Mouse (Mus musculus): Measurements from ENCODE around the gene Upp2.

The Upp2 gene

DNA sequence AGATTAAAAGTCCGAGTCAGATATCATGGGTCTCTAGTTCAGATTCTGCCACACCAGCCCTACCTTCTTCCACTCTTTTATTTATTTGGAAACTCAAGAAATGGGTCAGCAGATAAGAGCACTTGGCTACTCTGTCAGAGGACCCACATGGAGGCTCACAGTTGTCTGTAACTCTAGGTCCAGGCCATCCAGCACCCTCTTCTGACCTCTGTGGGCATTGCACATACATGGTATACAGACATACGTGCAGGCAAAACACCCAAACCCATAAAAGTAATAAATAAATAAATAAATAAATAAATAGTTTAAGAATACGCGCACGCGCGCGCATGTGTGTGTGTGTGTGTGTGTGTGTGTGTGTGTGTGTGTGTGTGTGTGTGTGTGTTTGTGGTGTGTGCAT is 47.8 kb downstream of the Upp2 start:
- in situ Hi-C loops (cut with MboI): no loop called here

DNA sequence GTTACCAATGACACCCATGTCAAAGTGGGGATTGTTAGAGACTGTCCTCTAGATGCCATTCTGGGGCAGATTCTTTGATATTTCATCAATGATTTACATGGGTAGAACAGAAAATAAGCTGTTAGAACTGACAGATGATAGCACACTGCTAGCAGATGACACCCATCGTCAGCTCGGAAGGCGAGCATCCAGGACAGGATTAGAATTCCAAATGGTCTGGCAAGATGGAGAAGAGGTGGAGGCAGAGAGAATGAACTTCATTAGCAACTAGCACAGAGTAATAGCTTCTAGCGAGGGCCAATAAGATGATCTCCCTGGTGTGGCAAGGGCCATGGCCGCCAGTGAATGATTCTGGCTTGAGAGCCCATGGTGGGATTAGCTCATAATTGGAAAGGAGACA is 48.7 kb downstream of the Upp2 start:
- in situ Hi-C loops (cut with MboI): no loop called here

DNA sequence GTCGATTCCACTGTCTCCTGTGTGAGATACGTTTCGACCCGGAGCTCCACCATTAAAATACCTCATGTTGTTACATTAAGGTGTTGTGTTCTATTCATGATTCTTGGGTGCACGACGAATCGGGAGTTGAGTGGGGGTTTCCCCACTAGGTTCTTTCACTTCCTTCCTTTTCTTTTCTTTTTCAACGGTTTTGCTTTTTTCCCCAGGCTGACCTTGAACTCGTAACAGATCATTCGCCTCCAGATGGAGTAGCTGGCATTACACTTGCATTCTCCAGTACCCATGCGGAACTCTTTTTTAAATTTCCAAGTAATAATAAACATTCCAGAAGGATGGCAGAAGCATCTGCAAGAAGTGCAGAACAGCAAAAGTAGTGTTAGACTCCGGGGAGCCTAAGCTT is 58.1 kb downstream of the Upp2 start:
- in situ Hi-C loops (cut with MboI): no loop called here

DNA sequence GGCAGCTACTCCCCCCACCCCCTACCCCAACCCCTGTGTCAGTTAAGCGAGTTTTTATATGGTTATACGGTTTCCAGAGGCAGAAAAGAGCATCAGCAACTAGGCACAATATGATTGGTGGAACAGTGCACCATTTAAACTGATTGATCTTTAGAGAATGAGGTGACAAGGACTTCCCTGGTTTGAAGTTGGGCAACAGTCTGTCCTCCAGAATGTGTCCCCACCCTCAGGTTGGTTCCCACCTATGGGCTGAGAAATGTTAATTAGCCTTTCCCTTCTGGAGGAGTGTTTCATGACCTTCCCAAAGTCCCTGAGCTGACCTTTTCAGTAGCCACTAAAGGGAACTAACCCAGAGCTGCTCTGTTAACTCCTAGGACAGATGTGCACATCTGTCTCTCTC is 58.6 kb downstream of the Upp2 start:
- in situ Hi-C loops (cut with MboI): no loop called here

DNA sequence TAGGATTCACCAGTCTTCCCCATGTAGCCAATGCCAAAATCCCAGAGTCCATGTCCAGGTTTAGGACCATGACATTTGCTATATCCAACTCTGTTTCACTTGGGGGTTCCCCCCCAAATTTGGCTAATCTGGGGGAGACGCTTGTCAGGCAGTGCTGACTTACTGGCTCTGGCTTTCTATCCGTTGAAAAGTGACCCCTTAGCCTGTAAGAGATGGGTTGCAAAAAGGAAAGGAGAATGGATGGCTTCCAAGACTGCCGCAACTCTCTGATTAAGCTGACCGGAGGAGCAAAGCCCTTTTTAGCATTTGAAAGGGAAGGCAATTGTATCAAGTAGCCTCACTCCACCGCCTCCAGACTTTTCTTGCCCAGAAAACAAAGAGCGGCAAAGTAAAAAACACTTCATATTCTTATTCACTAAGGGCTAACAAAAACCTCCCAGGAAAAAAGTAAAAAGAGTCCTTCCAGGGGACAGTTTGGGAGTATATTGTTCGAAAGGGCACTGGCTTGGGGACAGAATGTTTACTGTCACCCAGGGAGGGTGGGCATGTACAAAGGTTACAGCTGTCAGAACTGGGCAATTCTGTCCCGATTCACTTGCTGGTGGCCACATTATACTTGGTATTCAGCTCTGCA is 59.2 kb downstream of the Upp2 start:
- in situ Hi-C loops (cut with MboI): no loop called here

DNA sequence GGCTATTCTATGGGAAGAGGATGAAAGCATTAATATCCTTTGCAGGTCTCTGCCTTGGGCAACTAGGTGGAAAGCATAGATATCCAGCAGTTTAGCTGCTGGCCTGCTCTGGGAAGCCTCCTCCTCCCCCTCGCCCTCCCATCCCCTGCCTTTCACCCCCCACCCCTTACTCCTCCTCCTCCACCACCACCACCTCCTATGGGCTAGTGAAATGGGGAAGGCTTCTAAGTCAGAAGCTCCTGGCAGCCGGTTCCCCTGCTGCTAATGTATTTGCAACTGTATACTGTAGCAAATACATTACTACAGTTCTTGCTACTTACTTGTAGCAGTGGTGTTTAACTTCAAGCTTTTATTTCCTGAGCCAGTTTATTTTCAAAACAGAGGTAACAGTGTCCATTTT is 60.9 kb downstream of the Upp2 start:
- in situ Hi-C loops (cut with MboI): no loop called here

DNA sequence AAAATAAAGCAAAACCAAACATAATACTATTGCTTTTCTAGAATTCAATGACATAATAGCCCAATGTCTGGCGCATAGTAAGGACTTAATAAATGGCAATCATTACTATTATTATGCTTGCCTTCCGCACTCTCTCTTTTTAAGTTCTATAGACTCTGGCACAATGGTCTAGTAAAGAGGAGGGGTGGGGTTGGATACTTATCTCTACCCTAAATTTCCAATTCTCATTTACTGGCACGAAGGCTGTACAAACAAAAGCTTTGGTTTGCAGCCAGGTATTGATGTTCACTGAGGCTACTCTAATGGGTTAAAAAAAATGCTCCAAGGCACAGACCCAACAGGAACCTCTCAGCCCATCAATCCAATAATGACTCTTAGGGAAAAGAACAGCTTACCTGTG is 61.9 kb downstream of the Upp2 start:
- in situ Hi-C loops (cut with MboI): no loop called here

DNA sequence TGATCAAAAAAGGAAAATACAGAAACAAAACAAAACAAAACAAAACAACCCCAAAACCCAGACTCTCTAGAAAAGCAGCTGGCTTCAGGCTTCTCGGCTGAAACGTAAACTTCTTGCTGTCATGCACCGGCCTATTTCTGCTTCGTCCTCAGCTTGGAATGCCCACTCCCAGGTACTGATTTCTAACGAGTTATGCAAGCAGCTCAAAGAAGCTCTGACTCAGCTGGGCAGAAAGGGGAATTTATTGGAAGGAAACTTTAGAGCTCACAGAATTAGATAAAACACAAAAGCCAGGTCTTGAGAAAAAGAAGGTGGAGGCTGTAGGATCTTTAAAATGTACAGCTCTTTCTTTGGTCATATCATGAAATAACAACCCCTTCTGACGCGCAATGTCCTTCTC is 62.3 kb downstream of the Upp2 start:
- in situ Hi-C loops (cut with MboI): no loop called here

DNA sequence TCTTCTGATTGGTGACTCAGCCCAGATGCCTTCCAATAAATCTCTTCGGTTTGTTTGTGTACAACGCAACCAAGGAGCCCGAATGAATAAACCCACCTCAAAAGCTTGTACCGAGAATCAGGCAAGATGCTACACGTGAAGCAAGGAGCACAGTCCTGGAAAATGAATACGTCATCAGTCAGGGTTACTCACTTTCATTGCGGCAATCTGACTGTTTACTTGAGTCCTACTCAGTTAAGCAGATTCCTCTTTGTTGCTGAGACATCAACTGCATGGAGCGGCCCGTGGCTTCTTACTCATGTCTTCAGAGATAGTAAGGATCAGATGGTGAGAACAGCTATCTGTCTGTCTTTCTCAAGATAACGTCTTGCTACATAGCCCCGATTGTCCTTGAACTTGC is 66.7 kb downstream of the Upp2 start:
- in situ Hi-C loops (cut with MboI): no loop called here

DNA sequence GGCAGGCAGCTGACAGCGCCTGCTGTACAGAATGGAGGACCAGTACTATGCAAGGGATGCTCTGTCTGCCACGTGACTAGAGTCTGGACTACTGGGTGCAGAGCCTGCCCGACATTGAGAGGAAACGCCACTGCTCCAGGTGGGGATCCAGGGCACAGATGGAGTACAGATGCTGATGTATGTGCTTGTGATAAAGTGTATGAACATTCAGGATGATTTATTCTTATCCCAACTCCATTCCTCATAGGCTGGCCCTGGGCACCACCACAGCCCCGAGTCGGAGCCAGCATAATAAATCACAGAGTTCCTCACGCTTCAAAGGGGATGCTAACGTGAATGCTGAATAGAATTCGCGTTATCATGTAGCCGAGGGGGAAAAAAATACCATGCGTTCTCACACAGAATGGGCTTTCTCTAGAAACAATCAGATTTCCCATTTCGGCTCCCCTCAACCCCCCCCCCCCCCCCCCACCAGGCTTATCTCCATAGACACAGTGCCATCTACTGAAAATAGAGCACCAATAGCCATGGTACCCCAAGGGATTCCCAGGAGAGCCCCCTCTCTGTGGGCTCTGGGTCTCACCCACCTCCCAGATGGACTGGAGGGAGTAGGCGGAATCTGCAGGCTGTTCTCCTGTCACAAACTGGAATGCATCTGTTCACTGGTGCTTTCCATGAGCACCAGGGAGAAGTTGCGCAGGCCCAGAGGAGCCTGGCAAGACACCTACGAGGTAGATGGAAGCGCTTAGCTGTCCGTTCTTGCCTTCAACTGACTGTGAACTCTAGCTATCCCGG is 74.9 kb downstream of the Upp2 start:
- in situ Hi-C loops (cut with MboI): no loop called here

DNA sequence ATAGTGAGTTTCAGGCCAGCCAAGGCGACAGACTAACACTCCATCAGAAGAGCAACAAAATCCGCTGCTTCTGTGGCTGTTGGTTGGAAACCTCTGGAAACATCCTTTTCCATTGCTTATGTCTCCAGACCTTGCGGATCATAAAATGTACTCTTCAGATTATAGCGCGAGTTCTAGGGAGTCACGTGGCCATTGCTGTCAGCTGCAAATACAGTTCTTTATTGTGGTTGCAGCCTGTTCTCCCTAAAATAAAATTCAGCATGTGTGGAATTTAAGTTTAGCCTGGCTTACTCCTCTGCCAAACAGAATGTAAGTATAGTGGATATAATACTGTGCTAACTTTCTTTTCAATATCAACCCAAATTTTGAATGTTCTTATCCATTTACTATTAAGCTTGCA is 78.6 kb downstream of the Upp2 start:
- in situ Hi-C loops (cut with MboI): no loop called here

DNA sequence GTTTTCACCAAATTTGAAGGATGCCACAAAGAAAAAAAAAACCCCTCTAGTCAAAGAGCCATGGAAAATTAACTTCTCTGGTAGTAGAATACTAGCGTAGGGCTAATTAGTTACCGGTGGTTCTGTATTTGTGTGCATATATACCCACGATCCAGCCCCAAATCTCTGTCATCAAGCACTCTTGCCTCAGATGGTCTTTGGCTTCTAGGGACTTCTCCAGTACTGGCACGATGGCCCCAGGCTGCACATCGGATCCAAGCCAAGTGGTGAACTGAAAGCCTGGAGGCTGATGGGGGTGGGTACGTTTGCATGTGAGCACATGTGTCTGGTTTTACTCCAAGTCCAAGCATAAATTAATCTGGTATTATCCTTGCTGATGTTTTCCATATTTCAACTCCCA is 88.1 kb downstream of the Upp2 start:
- in situ Hi-C loops (cut with MboI): loop anchor here (25.0 kb wide), 1 partner anchor 618 kb away; no protein-coding TSS in a partner anchor

DNA sequence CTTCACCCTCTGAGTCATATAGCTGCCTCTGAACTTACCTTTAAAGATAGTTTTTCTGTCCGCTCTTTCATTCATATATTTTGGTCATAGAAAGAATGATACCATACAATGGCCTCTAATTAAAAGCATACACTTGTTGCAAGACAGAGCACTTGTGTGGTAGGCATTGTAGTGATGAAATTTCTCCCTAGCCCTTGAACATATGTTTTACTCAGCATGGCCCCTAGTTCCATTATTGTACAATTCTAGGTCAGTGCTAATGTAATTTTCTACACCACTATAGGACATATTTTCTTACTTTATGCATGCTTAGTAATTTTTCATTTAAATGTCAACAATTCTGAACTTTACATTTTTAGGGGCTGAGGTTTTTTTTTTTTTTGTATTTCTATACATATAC is 89.9 kb downstream of the Upp2 start:
- in situ Hi-C loops (cut with MboI): loop anchor here (25.0 kb wide), 1 partner anchor 620 kb away; no protein-coding TSS in a partner anchor

DNA sequence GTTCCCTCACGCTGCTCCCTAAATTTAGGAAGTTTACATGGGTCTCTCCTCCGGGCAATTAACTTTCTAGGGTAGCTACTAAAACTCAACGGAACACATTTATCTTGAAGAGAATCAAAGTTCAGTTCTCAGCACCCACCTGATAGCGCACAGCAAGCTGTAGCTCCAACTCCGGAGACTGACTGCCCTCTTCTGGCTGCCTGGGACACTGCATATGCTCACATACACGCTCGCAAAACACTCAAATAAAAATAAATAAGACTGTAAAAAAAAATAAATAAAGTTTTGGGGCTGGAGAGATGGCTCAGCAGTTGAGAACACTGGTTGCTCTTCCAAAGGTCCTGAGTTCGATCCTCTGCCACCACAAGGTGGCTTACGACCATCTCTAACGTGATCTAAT is 90.8 kb downstream of the Upp2 start:
- in situ Hi-C loops (cut with MboI): loop anchor here (25.0 kb wide), 1 partner anchor 621 kb away; no protein-coding TSS in a partner anchor

DNA sequence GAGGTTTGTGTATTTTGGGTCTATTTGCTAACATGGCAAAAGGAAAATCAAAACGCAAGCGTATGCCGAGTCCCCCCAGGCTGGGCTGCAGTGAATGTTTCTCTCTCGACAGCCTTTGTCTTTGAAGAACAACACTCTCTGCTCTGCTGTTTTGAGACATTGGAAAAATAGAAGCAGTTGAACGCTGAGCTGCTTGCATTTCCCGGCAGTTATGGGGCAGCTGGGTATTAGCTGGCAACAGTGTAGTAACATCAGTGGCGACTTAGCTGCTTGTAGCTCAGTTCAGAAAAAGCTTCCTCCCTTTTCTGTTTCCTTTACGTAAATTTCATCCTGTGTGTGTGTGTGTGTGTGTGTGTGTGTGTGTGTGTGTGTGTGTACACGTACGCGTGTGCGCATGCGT is 93.5 kb downstream of the Upp2 start:
- in situ Hi-C loops (cut with MboI): loop anchor here (25.0 kb wide), 1 partner anchor 623 kb away; no protein-coding TSS in a partner anchor

DNA sequence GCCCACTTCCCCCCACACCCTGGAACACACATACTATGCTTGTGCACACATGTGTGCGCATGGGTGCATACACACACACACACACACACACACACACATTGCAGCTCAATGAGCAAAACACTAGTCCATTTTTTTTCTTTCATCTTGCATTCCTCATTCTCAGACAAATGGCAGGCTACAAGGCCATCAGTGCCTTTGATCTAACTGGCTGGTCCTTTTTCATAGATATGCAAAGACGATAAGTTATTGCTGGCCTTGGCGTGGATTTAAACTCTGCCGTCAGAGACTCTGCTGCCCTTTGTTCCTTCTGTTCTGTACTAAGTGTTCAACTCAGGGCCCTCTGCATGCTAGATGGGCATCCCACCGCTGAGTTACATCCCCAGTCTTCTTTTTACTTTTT is 94.0 kb downstream of the Upp2 start:
- in situ Hi-C loops (cut with MboI): loop anchor here (25.0 kb wide), 1 partner anchor 624 kb away; no protein-coding TSS in a partner anchor

DNA sequence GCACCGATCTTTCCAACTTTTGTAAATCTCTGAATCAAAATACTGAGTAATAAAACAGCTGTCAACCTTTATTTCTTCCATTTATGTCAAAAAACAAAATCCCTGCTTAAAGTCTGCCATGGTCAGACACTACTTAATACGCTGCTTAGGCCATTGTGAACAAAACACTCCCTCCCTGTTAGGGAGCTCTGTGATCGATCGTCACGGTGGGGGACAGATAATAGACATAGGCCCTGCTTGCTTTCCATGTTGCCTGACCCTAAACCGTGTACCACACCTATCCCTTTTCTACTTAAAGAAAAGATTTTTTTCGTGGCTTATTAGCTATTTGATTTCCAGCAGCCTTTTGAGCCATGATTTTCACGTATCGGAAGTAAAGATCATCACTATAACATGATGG is 95.6 kb downstream of the Upp2 start:
- in situ Hi-C loops (cut with MboI): loop anchor here (25.0 kb wide), 1 partner anchor 625 kb away; no protein-coding TSS in a partner anchor

DNA sequence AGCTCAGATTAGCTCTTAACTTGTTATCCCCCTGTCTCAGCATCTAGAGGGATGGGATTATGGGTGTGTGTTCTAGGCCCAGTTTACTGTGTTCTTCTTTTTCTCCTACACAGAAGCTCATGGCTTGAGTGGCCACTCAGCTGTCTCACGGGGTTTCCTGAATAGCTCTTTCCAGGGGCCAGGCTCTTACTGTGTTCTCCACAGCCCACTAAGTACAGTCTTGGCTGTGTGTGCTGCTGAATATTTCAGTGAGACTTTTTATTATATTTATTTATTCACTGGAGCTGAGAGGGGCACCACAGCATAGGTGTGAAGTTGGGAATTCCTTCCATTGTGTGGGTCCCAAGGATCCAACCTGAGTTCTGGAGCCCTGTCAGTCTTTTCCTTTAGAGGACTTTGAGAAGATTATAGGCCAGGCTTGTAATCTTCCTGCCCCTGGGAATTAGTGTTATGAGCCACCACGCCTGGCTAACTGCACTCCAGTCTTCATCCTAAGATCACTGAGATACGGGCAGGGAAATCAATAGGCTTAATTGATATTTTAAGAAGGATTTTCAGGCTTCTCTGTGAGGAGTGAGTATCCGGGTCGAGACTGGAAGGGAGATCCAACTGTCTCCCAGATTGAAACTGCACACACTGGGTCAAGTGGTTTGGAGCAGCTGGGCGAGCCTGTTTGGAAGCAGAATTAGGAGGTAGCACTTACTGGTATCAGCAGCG is 96.5 kb downstream of the Upp2 start:
- in situ Hi-C loops (cut with MboI): loop anchor here (25.0 kb wide), 1 partner anchor 626 kb away; no protein-coding TSS in a partner anchor

DNA sequence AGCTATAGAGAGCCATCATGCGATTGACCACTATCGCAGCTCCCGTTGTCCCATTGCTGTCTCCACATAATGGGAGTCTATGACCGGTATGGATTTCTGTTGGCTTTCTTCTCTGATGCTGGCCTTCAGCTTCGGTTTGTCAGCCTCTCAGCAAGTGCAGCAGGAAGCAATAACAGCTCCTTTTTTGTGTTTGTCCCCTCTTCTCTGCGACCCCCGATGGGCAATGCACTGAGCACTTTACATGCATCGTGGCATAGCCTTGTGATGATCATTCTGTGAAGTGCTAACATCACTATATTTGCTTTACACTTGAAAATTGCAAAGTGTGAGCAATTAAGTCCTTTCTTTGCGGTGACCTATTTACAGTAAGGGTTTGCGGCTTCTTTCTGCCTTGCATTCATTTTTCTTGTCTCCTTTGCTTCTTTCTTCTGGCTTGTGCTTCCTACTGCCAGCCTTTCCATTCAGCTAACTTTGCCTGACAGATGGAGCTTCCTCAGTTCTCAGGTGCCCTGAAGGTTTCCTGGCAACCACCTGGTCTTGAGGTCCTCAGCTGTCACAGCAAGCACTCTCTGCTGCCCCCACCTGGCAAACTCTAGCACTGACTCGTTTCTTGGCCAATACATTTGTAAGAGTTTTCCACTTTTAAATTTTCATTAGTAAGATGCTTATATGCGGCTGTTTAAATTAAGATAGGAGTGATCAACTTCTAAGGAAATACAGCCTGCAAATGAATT is 98.2 kb downstream of the Upp2 start:
- in situ Hi-C loops (cut with MboI): loop anchor here (25.0 kb wide), 1 partner anchor 628 kb away; no protein-coding TSS in a partner anchor

DNA sequence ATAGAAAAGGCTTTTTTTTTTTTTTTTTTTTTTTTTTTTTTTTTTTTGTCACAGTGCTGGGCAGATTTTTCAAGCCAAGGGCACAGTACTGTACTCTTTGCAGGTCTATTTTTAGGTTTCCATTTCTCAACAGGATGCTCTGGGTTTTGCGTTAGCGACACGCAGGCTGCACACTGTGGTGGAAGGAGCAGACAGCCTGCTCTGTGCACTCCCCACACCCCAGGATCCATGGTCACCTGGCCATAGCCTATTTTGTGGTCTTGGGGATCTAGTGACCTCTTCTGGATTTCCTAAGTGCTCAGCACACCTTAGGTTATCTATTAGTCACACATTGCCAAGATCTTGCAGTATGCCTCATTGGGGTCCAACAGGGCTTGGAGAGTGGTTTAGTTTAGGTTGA is 100.2 kb downstream of the Upp2 start:
- in situ Hi-C loops (cut with MboI): loop anchor here (25.0 kb wide), 1 partner anchor 630 kb away; no protein-coding TSS in a partner anchor

DNA sequence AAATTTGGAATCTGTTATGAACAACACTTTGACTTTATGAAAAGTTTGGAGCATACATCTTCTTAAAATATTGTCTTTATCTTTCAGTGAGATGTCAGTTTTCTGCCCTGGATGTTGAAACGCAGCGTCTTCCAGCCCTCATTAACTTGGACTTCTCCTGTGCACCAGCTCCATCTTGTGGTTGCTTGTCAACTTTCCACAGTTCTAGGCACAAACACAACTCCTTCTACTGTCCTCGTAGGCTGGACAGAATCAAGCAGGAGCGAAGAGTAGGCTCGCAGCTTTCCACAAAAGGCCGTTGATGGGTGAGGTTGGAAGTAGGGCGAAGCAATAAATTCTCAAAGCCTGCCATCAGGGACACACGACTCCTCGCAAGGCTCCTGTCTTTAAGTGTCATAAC is 100.9 kb downstream of the Upp2 start:
- in situ Hi-C loops (cut with MboI): loop anchor here (25.0 kb wide), 1 partner anchor 631 kb away; no protein-coding TSS in a partner anchor

DNA sequence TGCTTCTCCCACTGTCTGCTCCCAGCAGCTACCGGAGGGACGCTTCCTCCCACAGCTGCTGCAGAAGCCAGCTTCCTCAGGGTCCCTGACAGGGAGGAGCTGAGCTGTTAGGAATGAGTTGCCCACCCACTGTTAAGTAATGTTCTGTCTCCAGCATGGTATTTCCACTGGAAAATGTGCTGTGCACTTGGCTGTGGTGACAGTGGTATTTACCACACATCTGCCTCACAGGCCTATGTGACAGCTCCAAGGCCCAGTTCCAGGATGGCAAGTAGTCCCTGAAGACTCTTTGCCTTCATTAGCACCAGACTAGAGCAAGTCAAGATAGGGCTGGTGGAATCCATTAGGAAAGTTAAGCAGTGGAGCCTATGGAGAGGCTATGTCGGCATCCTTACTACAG is 102.0 kb downstream of the Upp2 start:
- in situ Hi-C loops (cut with MboI): loop anchor here (25.0 kb wide), 1 partner anchor 632 kb away; no protein-coding TSS in a partner anchor
